8 mouse cellular contexts compared by ENCODE assay signal in the genomic region with DNA sequence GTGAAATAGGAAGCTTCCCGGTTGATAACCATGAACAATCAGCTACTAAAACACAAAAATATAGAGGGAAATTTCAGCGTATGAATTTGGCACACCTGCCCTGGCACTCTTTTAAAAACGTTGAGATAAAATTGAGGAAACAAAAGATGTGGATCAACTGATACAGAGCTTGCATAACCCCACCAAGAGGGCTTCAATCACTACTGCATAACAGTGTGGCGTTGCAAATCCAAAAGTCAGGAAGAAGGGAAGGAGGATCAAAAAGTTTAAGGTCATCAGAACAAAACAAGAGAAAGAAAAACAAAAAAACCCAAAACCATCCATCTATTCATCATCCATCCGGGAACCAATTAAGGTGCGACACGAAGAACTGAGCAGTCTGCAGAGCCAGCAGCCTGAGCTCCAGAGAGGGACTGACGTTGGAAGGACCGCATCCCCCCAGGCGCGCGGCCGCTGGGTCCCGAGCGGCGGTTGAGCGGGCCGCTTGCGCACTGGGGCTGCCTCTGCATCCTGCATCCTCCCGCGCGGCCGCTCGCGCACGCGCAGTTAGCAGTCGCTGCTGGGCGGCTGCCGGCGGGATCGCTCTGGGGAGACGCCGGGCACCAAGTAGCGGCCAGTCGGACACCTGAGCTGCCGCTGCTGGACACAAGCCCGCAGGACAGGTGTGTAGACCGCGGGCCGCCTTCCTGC. TPM values are rescaled to one million over a fixed set of nuclear protein-coding genes. Genes with fewer than 3 reads are reported as not detected.
DNase-seq lines count a peak whose midpoint lies in the region; ATAC-seq lines count a peak whose summit lies in the region.

A gene (plus strand): TSS at position 552 of the 690 bp plus-strand sequence.

- H3K4me2 ChIP-seq in heart, embryonic 12.5 days, result peak within 1 kb of the TSS; percentile 64

- no peaks in the 10 kb centered on the region for H3K36me3 ChIP-seq in heart, embryonic 12.5 days

- H3K9me3 ChIP-seq in heart, embryonic 12.5 days (replicated peaks), result no peaks in the 10 kb centered on the region; the same call in 1 of the 2 replicates

- no peak within 1 kb of the TSS for H3K27ac ChIP-seq in heart, embryonic 12.5 days (ENCODE audit: poor library complexity, severe bottlenecking)

- WGBS in heart, embryonic 12.5 days, result 4% methylated on average over 41 of the region's 41 CpGs

- peak; percentile 29; the same call in 1 of the 2 replicates for ATAC-seq in heart, embryonic 12.5 days (ENCODE audit: insufficient number of reproducible peaks, low FRiP score)

- peak within 1 kb of the TSS; percentile 41 for H3K4me3 ChIP-seq in heart, embryonic 12.5 days

- H3K9ac ChIP-seq in heart, embryonic 12.5 days, result peak within 1 kb of the TSS; percentile 28; the same call in 1 of the 2 replicates

- H3K27me3 ChIP-seq in heart, embryonic 12.5 days (replicated peaks), result peaks cover 45% of the 10 kb centered on the region

- DNase-seq in urinary bladder, postnatal 14 days (ENCODE audit: low spot score), result peak; percentile 28
- DNase-seq in urinary bladder, adult 2 months (ENCODE audit: low spot score), result no peak
- peak; percentile 87 for DNase-seq in embryo, embryonic 10 days (ENCODE audit: low spot score)
- DNase-seq in kidney, postnatal 10 days, result peak; percentile 74
- DNase-seq in liver, result peak; percentile 68
- DNase-seq in neural tube, embryonic 10.5 days (ENCODE audit: extremely low spot score, low spot score), result peak; percentile 75
- DNase-seq in testis, postnatal 14 days (ENCODE audit: low spot score), result peak; percentile 85

- 0 out of 2 replicates have a peak, but pooled peaks cover 5% of the 10 kb centered on the region for H3K4me1 ChIP-seq in heart, embryonic 12.5 days (replicated peaks)

RNA-seq across cellular contexts. Expression of the gene that starts here (rescaled TPM):
- polyA plus RNA-seq in urinary bladder, adult 2 months (2012; rRNA removed), result 0.01 and 0.06 TPM in 2 replicates
- 0.14 TPM in 1 of 2 replicates, not detected in the other for polyA plus RNA-seq in heart, embryonic 12.5 days (2016; fragmentation: Nextera tagmentation; extraction: Ambion mirVana)

Comparison
In these comparisons a context has a peak if more than half of its experiments do, and no peak if none do; other contexts are left out.
1. Peak in ATAC-seq, H3K4me3 ChIP-seq, H3K9ac ChIP-seq and H3K4me2 ChIP-seq in heart, embryonic 12.5 days; RNA of the gene not detected or under 1 TPM.